Mouse (Mus musculus) midbrain, embryonic 11.5 days (tissue): ENCODE measurements at regions not wholly inside any gene's neighbourhood (a gene's known extent, or its start where the extent isn't known, plus 50 kb on each side); places are given as distances from the start of the nearest gene placed in this dataset.
A peak's percentile ranks its signal among the peaks of the same experiment; 100 is the strongest.

Source experiments
- ATAC-seq: fragments of 200-750 bp; cut with Nextera tagmentation; 2 replicates; pipeline ENCODE4 v1.8.0; 2017; ENCODE audit warnings: moderate TSS enrichment, moderate library complexity; ENCODE audit not compliant: low FRiP score
- DNase-seq: peaks from one replicate; pipeline ENCODE4 v3.0.0; 2015; ENCODE audit warnings: low spot score; ENCODE audit errors: missing footprints
- H3K27ac ChIP-seq: fragments of 300-500 bp; sonication (generic); 2 replicates; pipeline ENCODE4 v1.5.1; 2014; ENCODE audit warnings: low read depth, low read length
- H3K27me3 ChIP-seq: fragments of 300-500 bp; sonication (generic); 2 replicates; pipeline ENCODE4 v1.6.1; 2014; ENCODE audit warnings: mild to moderate bottlenecking, low read length, moderate library complexity, mixed read lengths; ENCODE audit not compliant: control insufficient read depth, insufficient read depth
- H3K36me3 ChIP-seq: fragments of 300-500 bp; sonication (generic); 2 replicates; pipeline ENCODE4 v1.6.1; 2014; ENCODE audit warnings: mild to moderate bottlenecking, low read length, moderate library complexity, mixed read lengths; ENCODE audit not compliant: control insufficient read depth, insufficient read depth
- H3K4me1 ChIP-seq: fragments of 300-500 bp; sonication (generic); 2 replicates; pipeline ENCODE4 v1.6.1; 2014; ENCODE audit warnings: low read length; ENCODE audit not compliant: control insufficient read depth, insufficient read depth
- H3K4me2 ChIP-seq: fragments of 300-500 bp; sonication (generic); 2 replicates; pipeline ENCODE4 v1.6.1; 2014; ENCODE audit warnings: mild to moderate bottlenecking, moderate library complexity
- H3K4me3 ChIP-seq: fragments of 300-500 bp; sonication (generic); 2 replicates; pipeline ENCODE4 v1.5.1; 2014; ENCODE audit warnings: low read depth, low read length
- H3K9ac ChIP-seq: fragments of 300-500 bp; sonication (generic); 2 replicates; pipeline ENCODE4 v1.6.1; 2014; ENCODE audit warnings: low read length
- H3K9me3 ChIP-seq: fragments of 300-500 bp; sonication (generic); 2 replicates; pipeline ENCODE4 v1.6.1; 2016; ENCODE audit warnings: low read length; ENCODE audit not compliant: control insufficient read depth
- WGBS: fragments of 180-500 bp; shearing (Covaris S2); extraction: QIAGEN DNeasy Blood & Tissue Kit; methylation state at CpG from one replicate; pipeline ENCODE4 v1.1.7; 2014; 5-methylcytosine and 5-hydroxymethylcytosine counted together

DNA sequence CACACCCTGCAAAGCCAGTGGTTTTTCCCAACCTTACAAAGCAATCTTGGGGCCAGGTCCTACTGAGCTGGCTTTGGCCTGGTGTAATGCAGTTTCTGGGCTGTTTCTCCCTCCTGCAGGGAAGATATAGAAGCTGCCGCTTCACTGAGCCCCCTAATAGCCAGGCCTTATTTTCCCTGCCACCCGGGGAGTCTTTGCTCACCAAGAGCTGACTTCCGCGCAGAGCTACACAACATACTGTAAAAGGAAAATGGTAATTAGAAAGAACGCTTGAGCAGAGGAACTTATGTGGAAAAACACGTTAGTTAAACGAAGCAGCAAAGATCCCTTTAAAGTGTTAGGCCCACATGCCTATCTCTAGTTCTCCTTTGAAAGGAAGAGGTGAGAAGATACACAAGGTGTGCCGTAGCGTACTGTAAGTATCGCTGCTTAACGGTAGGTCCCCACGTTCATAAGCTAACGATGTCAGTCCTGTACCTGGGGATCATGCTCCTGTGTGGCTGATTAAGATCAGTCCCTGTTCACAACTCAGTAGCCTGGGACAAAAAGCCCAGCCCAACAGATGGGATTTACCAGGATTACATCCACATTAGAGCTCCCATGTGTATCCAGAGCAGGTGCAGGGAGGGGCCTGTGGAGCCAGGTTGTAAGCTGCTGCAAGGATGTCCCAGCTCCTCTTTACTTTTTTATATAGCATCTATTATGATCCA lies 307.5 kb upstream of the Chd6 start:
- no peak overlapping the region for H3K4me3 ChIP-seq
- no peak overlapping the region for H3K27ac ChIP-seq
- no peak overlapping the region for H3K9ac ChIP-seq
- 53% methylated on average over 13 of the region's 13 CpGs for WGBS
- no peak for DNase-seq
- no peaks in the 10 kb centered on the region for H3K27me3 ChIP-seq
- H3K9me3 ChIP-seq: no peaks in the 10 kb centered on the region
- no peaks in the 10 kb centered on the region for H3K4me1 ChIP-seq
- H3K36me3 ChIP-seq: no peaks in the 10 kb centered on the region
- no peak for ATAC-seq
- no peak overlapping the region for H3K4me2 ChIP-seq

DNA sequence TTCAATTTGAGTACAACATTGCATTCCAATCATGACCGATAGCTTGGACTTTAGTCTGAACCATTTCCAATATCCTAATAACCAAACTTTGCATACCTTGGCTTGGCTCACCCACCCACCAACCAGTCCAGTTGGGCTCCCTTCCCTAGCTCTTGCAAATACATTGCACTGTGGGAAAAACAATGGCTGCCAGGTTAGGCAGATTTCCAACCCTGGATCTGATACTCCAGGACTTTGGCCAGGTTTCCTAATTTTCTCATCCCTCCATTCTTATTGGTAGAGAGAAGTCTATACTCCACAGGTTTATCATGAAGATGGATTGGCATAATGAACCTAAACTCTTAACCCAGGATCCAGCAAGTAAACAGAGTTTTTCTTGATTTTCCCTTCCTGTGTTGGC lies 299.4 kb upstream of the Chd6 start:
- no peak overlapping the region for H3K9ac ChIP-seq
- H3K27me3 ChIP-seq: no peaks in the 10 kb centered on the region
- no peaks in the 10 kb centered on the region for H3K4me1 ChIP-seq
- H3K4me2 ChIP-seq: no peak overlapping the region
- no peak for DNase-seq
- H3K27ac ChIP-seq: no peak overlapping the region
- H3K9me3 ChIP-seq: no peaks in the 10 kb centered on the region
- no peak for ATAC-seq
- no peaks in the 10 kb centered on the region for H3K36me3 ChIP-seq
- 94% methylated on average over 1 of the region's 1 CpGs for WGBS
- H3K4me3 ChIP-seq: no peak overlapping the region

DNA sequence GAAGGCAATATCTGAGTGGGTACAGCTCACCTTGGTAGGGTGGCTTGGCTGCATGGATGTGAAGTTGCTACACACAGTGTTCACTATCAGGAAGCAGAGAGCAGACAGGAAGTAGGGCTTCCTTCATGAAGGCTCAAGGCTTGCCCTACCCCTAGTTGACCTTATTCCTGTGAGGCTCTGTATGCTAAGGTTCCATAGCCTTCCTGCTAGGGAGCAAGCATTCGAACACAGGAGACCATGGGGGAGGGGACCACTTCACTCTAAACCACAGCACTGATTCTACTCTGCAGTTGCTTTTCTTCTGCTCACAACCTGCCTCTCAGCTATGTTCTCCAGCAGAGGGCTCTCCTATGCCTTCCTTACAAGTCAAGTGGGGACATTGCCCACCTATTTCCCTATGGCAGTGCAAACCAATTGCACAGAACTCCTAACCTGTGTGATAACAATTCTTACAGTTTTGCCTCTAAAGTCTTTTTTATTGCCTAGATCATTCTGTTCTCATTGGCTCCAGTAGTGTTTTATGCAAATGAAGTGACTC lies 297.0 kb upstream of the Chd6 start:
- no peak overlapping the region for H3K9ac ChIP-seq
- peak; percentile 83 for DNase-seq

DNA sequence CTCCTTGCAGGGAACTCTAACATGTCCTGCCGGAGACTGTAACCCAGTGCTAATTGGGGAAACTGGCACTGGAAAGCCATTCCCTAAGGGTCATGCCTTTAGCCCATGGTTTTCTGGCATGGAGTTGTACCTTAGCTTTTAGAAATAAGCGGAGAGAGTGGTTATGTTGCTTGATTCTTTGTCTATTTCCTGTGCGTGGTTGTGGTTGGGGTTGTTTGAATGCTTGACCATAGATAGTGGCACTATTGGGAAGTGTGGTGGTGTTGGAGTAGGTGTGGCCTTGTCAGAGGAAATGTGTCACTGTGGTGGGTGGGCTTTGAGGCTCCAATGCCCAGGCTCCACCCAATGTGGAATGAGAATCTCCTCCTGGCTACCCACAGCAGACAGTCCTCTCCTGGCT lies 289.2 kb upstream of the Chd6 start:
- Histone ChIP-seq H3K27me3 (no peaks in the 10 kb centered on the region), H3K36me3 (no peaks in the 10 kb centered on the region), H3K9ac (no peak overlapping the region), H3K4me3 (no peak overlapping the region), H3K9me3 (no peaks in the 10 kb centered on the region), H3K4me1 (no peaks in the 10 kb centered on the region), H3K4me2 (no peak overlapping the region), H3K27ac (no peak overlapping the region)
- ATAC-seq (no peak), DNase-seq (no peak)
- 93% methylated on average over 3 of the region's 3 CpGs for WGBS

More for the DNA sequence above, 297.0 kb upstream of the Chd6 start:
- Histone ChIP-seq H3K27ac (no peak overlapping the region), H3K4me2 (no peak overlapping the region), H3K27me3 (no peaks in the 10 kb centered on the region), H3K9me3 (no peaks in the 10 kb centered on the region), H3K4me1 (no peaks in the 10 kb centered on the region), H3K4me3 (no peak overlapping the region), H3K36me3 (no peaks in the 10 kb centered on the region)
- 27% methylated on average over 1 of the region's 1 CpGs for WGBS
- ATAC-seq: no peak

DNA sequence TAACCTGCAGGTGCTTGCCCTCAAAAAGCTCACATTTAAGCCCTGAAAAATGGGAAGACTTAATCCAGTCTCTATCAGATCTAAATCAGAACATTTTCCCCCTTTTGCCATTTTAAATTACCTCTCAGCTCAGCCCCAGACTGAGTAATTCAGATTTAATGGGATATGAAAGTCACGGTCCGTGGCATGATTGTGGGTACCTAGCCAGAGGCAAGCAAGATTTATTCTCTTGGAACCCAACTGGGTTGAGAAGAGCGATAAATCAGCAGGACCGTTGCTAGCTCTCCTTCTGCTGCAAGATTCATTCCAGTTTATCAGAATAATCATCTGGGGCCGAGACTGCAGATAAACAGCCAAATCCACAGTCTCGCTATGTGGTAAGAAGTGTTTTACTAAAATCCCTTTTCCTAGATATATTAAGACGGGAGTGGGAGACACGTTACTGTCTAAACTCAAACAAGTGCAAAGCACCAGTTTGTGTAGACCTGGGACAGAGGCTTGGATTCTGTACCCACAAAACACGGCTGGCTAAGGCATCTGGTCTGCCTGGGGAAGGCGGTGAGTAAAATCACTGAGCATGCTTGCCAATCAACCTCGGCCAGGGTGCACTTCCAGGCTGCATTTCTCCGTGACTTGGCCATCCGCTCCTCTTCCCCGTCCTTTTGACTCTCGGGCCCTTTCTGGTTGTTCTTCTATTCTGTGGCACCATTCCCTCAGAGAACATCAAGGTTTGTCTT lies 282.2 kb upstream of the Chd6 start:
- Histone ChIP-seq H3K4me1 (peaks cover 3% of the 10 kb centered on the region), H3K27ac (no peak overlapping the region), H3K27me3 (no peaks in the 10 kb centered on the region), H3K4me2 (no peak overlapping the region), H3K36me3 (no peaks in the 10 kb centered on the region), H3K9ac (no peak overlapping the region), H3K9me3 (no peaks in the 10 kb centered on the region), H3K4me3 (no peak overlapping the region)
- no peak for ATAC-seq
- DNase-seq: peak; percentile 78
- 68% methylated on average over 15 of the region's 15 CpGs for WGBS

DNA sequence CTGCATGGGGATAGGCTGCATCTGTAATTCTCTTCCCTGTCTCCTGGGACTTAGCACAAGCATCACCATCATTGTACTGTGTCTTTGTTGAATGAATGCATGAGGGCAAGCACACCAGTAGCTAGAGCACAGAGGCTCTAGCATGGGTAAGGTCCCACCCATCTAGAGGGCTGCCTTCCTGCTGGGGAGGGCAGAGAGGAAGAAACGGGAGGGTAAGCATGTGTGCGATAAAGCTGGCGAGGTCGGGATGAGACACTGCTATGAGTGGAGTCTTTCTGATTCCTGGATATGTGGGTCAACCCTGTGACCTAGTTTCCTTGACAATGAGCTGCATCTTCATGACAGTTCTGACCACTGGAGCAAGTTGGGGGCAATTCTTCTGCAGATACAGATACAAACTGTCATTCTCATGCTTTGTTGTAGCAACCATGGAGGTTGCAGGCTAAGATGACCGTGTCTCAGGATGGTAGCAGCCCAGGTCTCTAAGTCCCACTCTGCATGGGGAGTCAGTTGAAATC lies 280.5 kb upstream of the Chd6 start:
- Histone ChIP-seq H3K4me2 (no peak overlapping the region), H3K9ac (no peak overlapping the region), H3K4me1 (peaks cover 3% of the 10 kb centered on the region), H3K27me3 (no peaks in the 10 kb centered on the region), H3K27ac (no peak overlapping the region), H3K9me3 (no peaks in the 10 kb centered on the region), H3K36me3 (no peaks in the 10 kb centered on the region), H3K4me3 (no peak overlapping the region)
- ATAC-seq (0 out of 2 replicates have a peak, but pooled peaks have one; percentile 22), DNase-seq (no peak)
- WGBS: 87% methylated on average over 5 of the region's 5 CpGs

DNA sequence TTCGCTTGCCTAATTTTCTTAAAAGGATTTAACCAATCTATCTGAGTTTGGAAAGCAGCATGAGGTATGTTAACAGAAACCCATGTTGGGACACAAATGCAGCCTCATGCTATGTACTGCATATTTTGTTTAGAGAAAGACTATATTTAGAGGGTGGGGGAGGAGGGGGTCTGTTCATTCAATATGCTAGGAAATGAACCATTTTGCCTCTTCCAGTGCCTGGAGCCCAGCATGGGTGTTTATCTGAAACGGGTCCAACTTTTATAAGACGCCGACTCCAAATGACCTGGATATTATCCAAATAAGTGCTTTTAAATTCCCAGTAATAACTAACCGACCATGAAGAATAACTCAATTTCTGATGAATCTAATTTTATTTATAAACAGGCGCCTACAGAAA lies 278.2 kb upstream of the Chd6 start:
- no peaks in the 10 kb centered on the region for H3K36me3 ChIP-seq
- WGBS: 86% methylated on average over 6 of the region's 6 CpGs
- peaks cover 3% of the 10 kb centered on the region for H3K4me1 ChIP-seq
- H3K4me2 ChIP-seq: no peak overlapping the region
- no peak overlapping the region for H3K9ac ChIP-seq
- DNase-seq (no peak), ATAC-seq (no peak)
- H3K27ac ChIP-seq: no peak overlapping the region
- H3K9me3 ChIP-seq: no peaks in the 10 kb centered on the region
- H3K4me3 ChIP-seq: no peak overlapping the region
- no peaks in the 10 kb centered on the region for H3K27me3 ChIP-seq

DNA sequence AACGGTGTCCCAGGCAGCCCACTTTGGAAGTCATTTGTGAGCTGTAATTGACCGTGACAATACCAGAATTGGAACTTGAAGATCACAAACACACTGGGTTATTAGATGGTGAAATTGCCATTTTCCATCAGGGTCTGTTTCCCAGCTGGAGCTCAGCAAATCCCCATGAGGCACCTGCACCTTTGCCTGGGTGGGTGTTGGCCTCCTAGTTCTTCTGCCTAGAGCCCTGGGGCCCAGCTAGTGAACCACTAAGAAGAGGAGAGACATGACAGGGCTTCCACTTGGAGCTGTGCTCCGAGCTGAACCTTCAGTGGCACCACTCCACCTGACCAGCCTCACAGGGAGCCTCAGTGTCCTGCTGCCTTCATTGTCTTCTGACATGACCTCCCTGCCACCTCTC lies 273.5 kb upstream of the Chd6 start:
- Histone ChIP-seq H3K4me2 (no peak overlapping the region), H3K9ac (no peak overlapping the region), H3K4me3 (no peak overlapping the region), H3K27me3 (no peaks in the 10 kb centered on the region), H3K4me1 (no peaks in the 10 kb centered on the region), H3K9me3 (no peaks in the 10 kb centered on the region), H3K27ac (no peak overlapping the region), H3K36me3 (no peaks in the 10 kb centered on the region)
- DNase-seq: no peak
- 65% methylated on average over 3 of the region's 3 CpGs for WGBS
- no peak for ATAC-seq

DNA sequence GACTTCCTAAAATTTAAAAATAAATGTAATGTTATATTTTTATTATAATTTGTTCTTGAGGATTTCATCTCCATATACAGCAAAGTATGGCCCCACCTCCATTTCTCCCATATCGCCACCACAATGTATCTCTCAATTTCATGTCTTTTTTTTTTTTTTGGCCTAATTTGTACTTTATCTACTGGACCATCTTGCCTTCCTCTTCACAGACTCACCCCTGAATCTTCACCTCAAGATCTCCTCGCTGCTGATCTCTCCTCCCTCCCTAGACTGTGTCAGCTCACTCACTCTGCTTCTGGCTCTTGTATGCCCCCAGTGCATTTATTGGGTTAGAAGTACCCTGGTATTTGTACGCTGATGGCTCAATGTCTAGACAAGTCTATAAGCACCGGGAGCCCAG lies 269.4 kb upstream of the Chd6 start:
- DNase-seq (no peak), ATAC-seq (no peak)
- no peak overlapping the region for H3K27ac ChIP-seq
- no peak overlapping the region for H3K4me2 ChIP-seq
- 89% methylated on average over 4 of the region's 4 CpGs for WGBS
- H3K4me3 ChIP-seq: no peak overlapping the region
- H3K36me3 ChIP-seq: no peaks in the 10 kb centered on the region
- no peak overlapping the region for H3K9ac ChIP-seq
- H3K4me1 ChIP-seq: no peaks in the 10 kb centered on the region
- no peaks in the 10 kb centered on the region for H3K9me3 ChIP-seq
- no peaks in the 10 kb centered on the region for H3K27me3 ChIP-seq
